Mouse (Mus musculus): ENCODE data around the gene Ugt1a2.

GRCm38 (mm10) chr1:88254793-88255465 lies 54.5 kb downstream of the Ugt1a2 start:
- TF ChIP-seq CTCF (IDR thresholded peaks at IDR 0.05; ENCODE audit: low read depth, low read length) (no peak), POLR2A (IDR thresholded peaks at IDR 0.05; ENCODE audit: borderline replicate concordance, low read depth, low read length) (no peak)
